Mouse (Mus musculus) embryonic facial prominence, embryonic 10.5 days (tissue): ENCODE results near the gene Slc25a54. TPM values are rescaled to one million over a fixed set of nuclear protein-coding genes. Genes with fewer than 3 reads are reported as not detected.

Source experiments
- DNase-seq: peaks from one replicate; pipeline ENCODE4 v3.0.0-alpha.2; 2017; ENCODE audit warnings: low spot score
- H3K27ac ChIP-seq: fragments of 300-500 bp; sonication (generic); replicated peaks from 2 replicates; pipeline ENCODE4 v1.5.1; 2016; ENCODE audit warnings: mild to moderate bottlenecking
- H3K27me3 ChIP-seq: fragments of 300-500 bp; sonication (generic); replicated peaks from 2 replicates; pipeline ENCODE4 v1.6.1; 2016; ENCODE audit warnings: low read depth, mild to moderate bottlenecking; ENCODE audit not compliant: poor library complexity, severe bottlenecking
- H3K36me3 ChIP-seq: fragments of 300-500 bp; sonication (generic); replicated peaks from 2 replicates; pipeline ENCODE4 v1.6.1; 2016; ENCODE audit warnings: mild to moderate bottlenecking, moderate library complexity
- H3K4me1 ChIP-seq: fragments of 300-500 bp; sonication (generic); 2 replicates; pipeline ENCODE4 v1.6.1; 2016
- H3K4me3 ChIP-seq: fragments of 300-500 bp; sonication (generic); 2 replicates; pipeline ENCODE4 v1.5.1; 2016; ENCODE audit warnings: mild to moderate bottlenecking, moderate library complexity
- H3K9me3 ChIP-seq: fragments of 300-500 bp; sonication (generic); 2 replicates; pipeline ENCODE4 v1.6.1; 2016; ENCODE audit warnings: mild to moderate bottlenecking
- WGBS: fragments of 180-500 bp; shearing (Covaris S2); methylation state at CpG from one replicate; pipeline ENCODE4 v1.1.7; 2016; 5-methylcytosine and 5-hydroxymethylcytosine counted together
- polyA plus RNA-seq: library from polyadenylated mRNA; unstranded; fragments of >200 nt; fragmentation: Nextera tagmentation; extraction: Ambion mirVana; gene quantifications from 2 replicates; pipeline ENCODE4 v1.2.1, GENCODE M21; 2016

The Slc25a54 gene
- polyA plus RNA-seq, 1 experiment from 2014 or later = not detected

- no peak overlapping the region for H3K4me3 ChIP-seq
- H3K4me1 ChIP-seq = no peaks in the 10 kb centered on the region
- 2% methylated on average over 6 of the region's 6 CpGs for WGBS
- H3K27ac ChIP-seq = no peak overlapping the region
- no peaks in the 10 kb centered on the region for H3K27me3 ChIP-seq
- no peaks in the 10 kb centered on the region for H3K9me3 ChIP-seq
- no peaks in the 10 kb centered on the region for H3K36me3 ChIP-seq
- DNase-seq = no peak
Observed at GRCm38 (mm10) chr3:109062989-109063388, 17.3 kb upstream of the Slc25a54 start.

GRCm38 (mm10) chr3:109084418-109084817 is 4.1 kb downstream of the Slc25a54 start:
- no peaks in the 10 kb centered on the region for H3K9me3 ChIP-seq
- no peaks in the 10 kb centered on the region for H3K36me3 ChIP-seq
- no peak overlapping the region for H3K27ac ChIP-seq
- H3K27me3 ChIP-seq = no peaks in the 10 kb centered on the region
- no peak for DNase-seq
- WGBS = 95% methylated on average over 2 of the region's 2 CpGs
- no peak overlapping the region for H3K4me3 ChIP-seq
- H3K4me1 ChIP-seq = no peaks in the 10 kb centered on the region

- no peak for DNase-seq
- Histone ChIP-seq H3K36me3 (no peaks in the 10 kb centered on the region), H3K4me3 (no peak overlapping the region), H3K27me3 (no peaks in the 10 kb centered on the region), H3K9me3 (no peaks in the 10 kb centered on the region), H3K27ac (no peak overlapping the region), H3K4me1 (no peaks in the 10 kb centered on the region)
- WGBS = 19% methylated on average over 2 of the region's 2 CpGs
Observed at GRCm38 (mm10) chr3:109088460-109088859, 8.2 kb downstream of the Slc25a54 start.

GRCm38 (mm10) chr3:109104702-109105101 is 24.4 kb downstream of the Slc25a54 start:
- Histone ChIP-seq H3K27ac (no peak overlapping the region; the same call in 1 of the 2 replicates), H3K36me3 (no peaks in the 10 kb centered on the region), H3K9me3 (no peaks in the 10 kb centered on the region), H3K27me3 (no peaks in the 10 kb centered on the region), H3K4me1 (peaks cover 7% of the 10 kb centered on the region), H3K4me3 (no peak overlapping the region)
- WGBS = 51% methylated on average over 8 of the region's 8 CpGs
- peak; percentile 19 for DNase-seq

GRCm38 (mm10) chr3:109117136-109117535 is 36.9 kb downstream of the Slc25a54 start:
- Histone ChIP-seq H3K36me3 (no peaks in the 10 kb centered on the region), H3K4me3 (no peak overlapping the region), H3K27ac (no peak overlapping the region), H3K27me3 (peaks cover 8% of the 10 kb centered on the region; the same call in 1 of the 2 replicates), H3K9me3 (0 out of 2 replicates have a peak, but pooled peaks cover 3% of the 10 kb centered on the region), H3K4me1 (no peaks in the 10 kb centered on the region)
- no peak for DNase-seq

GRCm38 (mm10) chr3:109119562-109119961 is 39.3 kb downstream of the Slc25a54 start:
- H3K4me1 ChIP-seq = peaks cover 21% of the 10 kb centered on the region
- H3K9me3 ChIP-seq = no peaks in the 10 kb centered on the region
- H3K27ac ChIP-seq = no peak overlapping the region
- H3K27me3 ChIP-seq = peaks cover 13% of the 10 kb centered on the region; the same call in 1 of the 2 replicates
- H3K36me3 ChIP-seq = no peaks in the 10 kb centered on the region
- H3K4me3 ChIP-seq = no peak overlapping the region
- no peak for DNase-seq
- WGBS = 88% methylated on average over 5 of the region's 5 CpGs

- Histone ChIP-seq H3K9me3 (no peaks in the 10 kb centered on the region), H3K27ac (no peak overlapping the region), H3K27me3 (peaks cover 13% of the 10 kb centered on the region; the same call in 1 of the 2 replicates), H3K4me3 (no peak overlapping the region), H3K4me1 (peaks cover 21% of the 10 kb centered on the region), H3K36me3 (no peaks in the 10 kb centered on the region)
- DNase-seq = no peak
- WGBS = 89% methylated on average over 5 of the region's 5 CpGs
Observed at GRCm38 (mm10) chr3:109119973-109120372, 39.7 kb downstream of the Slc25a54 start.

GRCm38 (mm10) chr3:109122641-109123530 is 42.6 kb downstream of the Slc25a54 start, which contains the start of gene Slc25a24:
Gene Slc25a24 (plus strand): TSS chr3:109123149.
- Histone ChIP-seq H3K36me3 (peaks cover 16% of the 10 kb centered on the region), H3K4me1 (peaks cover 28% of the 10 kb centered on the region)

GRCm38 (mm10) chr3:109123531-109123981 is 43.3 kb downstream of the Slc25a54 start:
- Histone ChIP-seq H3K4me3 (peak overlapping the region; percentile 87), H3K27ac (peak overlapping the region; percentile 97), H3K36me3 (peaks cover 20% of the 10 kb centered on the region), H3K27me3 (peaks cover 13% of the 10 kb centered on the region; the same call in 1 of the 2 replicates), H3K9me3 (no peaks in the 10 kb centered on the region), H3K4me1 (peaks cover 28% of the 10 kb centered on the region)
- 17% methylated on average over 8 of the region's 8 CpGs for WGBS
- no peak for DNase-seq

More at GRCm38 (mm10) chr3:109122641-109123530, 42.6 kb downstream of the Slc25a54 start, which contains the start of gene Slc25a24:
- under 1% methylated on average over 47 of the region's 49 CpGs for WGBS
- Histone ChIP-seq H3K9me3 (no peaks in the 10 kb centered on the region), H3K27ac (peak within 1 kb of the TSS; percentile 97), H3K27me3 (peaks cover 13% of the 10 kb centered on the region; the same call in 1 of the 2 replicates), H3K4me3 (peak within 1 kb of the TSS; percentile 87)
- DNase-seq = peak; percentile 81

- H3K36me3 ChIP-seq = peaks cover 20% of the 10 kb centered on the region
- no peak for DNase-seq
- peaks cover 13% of the 10 kb centered on the region; the same call in 1 of the 2 replicates for H3K27me3 ChIP-seq
- H3K4me1 ChIP-seq = peaks cover 28% of the 10 kb centered on the region
- peak overlapping the region; percentile 87 for H3K4me3 ChIP-seq
- 40% methylated on average over 4 of the region's 4 CpGs for WGBS
- H3K27ac ChIP-seq = no peak overlapping the region
- H3K9me3 ChIP-seq = no peaks in the 10 kb centered on the region
Observed at GRCm38 (mm10) chr3:109124091-109124490, 43.8 kb downstream of the Slc25a54 start.

- H3K9me3 ChIP-seq = no peaks in the 10 kb centered on the region
Observed at GRCm38 (mm10) chr3:109125531-109125930, 45.3 kb downstream of the Slc25a54 start.

GRCm38 (mm10) chr3:109129768-109130167 is 49.5 kb downstream of the Slc25a54 start:
- Histone ChIP-seq H3K4me1 (peaks cover 7% of the 10 kb centered on the region; the same call in 1 of the 2 replicates), H3K4me3 (no peak overlapping the region), H3K27ac (no peak overlapping the region), H3K9me3 (no peaks in the 10 kb centered on the region), H3K27me3 (no peaks in the 10 kb centered on the region), H3K36me3 (peaks cover 50% of the 10 kb centered on the region)
- DNase-seq = no peak
- WGBS = 80% methylated on average over 5 of the region's 5 CpGs

More at GRCm38 (mm10) chr3:109125531-109125930, 45.3 kb downstream of the Slc25a54 start:
- peaks cover 13% of the 10 kb centered on the region; the same call in 1 of the 2 replicates for H3K27me3 ChIP-seq
- H3K4me3 ChIP-seq = no peak overlapping the region
- H3K36me3 ChIP-seq = peaks cover 20% of the 10 kb centered on the region
- WGBS = 86% methylated on average over 6 of the region's 6 CpGs
- H3K4me1 ChIP-seq = peaks cover 28% of the 10 kb centered on the region
- DNase-seq = no peak
- H3K27ac ChIP-seq = no peak overlapping the region
